Mouse (Mus musculus): ENCODE measurements around the gene Zbtb33. TPM values are rescaled to one million over a fixed set of nuclear protein-coding genes. Genes with fewer than 3 reads are reported as not detected.
A peak's percentile ranks its signal among the peaks of the same experiment; 100 is the strongest.
"Not testable (repeated sequence)": the region's sequence is repeated elsewhere in the genome, so short reads cannot be mapped to it uniquely, and the experiment has no call there.

Gene Zbtb33
- polyA plus RNA-seq (2012; rRNA removed), result 9.1 and 10.4 TPM in 2 replicates

DNA sequence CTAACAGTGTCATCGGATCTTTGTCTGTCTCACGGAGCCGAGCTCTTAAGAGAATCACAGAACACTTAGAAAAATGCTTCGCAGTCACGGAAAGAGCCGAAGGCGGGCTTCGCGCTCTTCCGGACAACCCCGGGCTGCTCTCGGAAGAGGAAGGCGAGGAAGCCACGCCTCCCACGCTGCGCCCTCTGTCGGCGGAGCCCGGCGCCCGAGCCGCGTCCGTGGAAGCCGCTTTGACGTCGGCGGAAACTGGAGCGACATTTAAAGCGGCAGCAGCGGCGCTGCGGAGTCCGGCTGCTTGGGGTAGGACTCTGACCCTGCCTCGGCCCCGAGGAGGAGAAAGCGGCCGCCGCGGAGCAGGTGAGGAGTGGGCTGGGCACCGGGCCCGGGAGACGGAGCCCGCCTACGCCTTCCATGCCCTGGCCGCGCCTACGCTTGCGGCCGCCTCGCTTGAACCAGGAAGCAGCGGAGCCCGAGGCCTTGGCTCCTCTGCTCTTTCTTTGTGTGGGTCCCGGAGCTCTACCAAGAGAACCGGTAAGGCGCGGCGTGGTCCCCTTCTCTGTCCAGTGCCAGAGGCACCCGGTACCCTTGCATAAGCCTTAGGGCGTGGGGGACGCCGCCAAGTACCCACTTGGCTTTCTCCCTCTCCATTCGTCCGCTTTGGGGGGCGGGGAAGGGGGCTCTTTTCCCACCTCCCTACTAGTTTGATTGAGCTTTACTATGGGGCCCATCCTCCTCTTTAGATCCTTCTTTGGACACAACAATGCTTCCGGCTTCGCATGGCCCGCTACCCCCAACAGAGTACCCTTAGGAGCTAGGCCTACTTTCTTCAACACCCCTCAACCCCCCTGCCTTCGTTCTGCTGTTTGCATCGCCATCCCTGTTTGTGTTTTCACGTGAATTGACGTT lies at the start of gene Zbtb33:
TSS of gene Zbtb33 (plus strand) at position 242 of the 906 bp plus-strand sequence.
- WGBS, result 1% methylated on average over 60 of the region's 72 CpGs
- Histone ChIP-seq H3K36me3 (ENCODE audit: control insufficient read depth, insufficient read depth, low read length) (no peaks in the 10 kb centered on the region), H3K27ac (ENCODE audit: control insufficient read depth, insufficient read depth, low read length) (peak within 1 kb of the TSS; percentile 29), H3K4me3 (ENCODE audit: control insufficient read depth, insufficient read depth, low read length) (peak within 1 kb of the TSS; percentile 93), H3K27me3 (ENCODE audit: control insufficient read depth, insufficient read depth, low read length) (no peaks in the 10 kb centered on the region), H3K4me1 (replicated peaks; ENCODE audit: control insufficient read depth, insufficient read depth, low read length) (no peaks in the 10 kb centered on the region; the same call in 1 of the 2 replicates)
- peak; percentile 88 for DNase-seq
- peak; percentile 86 for TF ChIP-seq CTCF (IDR thresholded peaks at IDR 0.05; ENCODE audit: borderline replicate concordance, control insufficient read depth, extremely low read depth, insufficient read depth, low read length, poor library complexity)
- peak; percentile 43; the same call in 1 of the 2 replicates for TF ChIP-seq POLR2A (IDR thresholded peaks at IDR 0.05; ENCODE audit: control insufficient read depth, extremely low read depth, insufficient read depth, low read length, poor library complexity)

DNA sequence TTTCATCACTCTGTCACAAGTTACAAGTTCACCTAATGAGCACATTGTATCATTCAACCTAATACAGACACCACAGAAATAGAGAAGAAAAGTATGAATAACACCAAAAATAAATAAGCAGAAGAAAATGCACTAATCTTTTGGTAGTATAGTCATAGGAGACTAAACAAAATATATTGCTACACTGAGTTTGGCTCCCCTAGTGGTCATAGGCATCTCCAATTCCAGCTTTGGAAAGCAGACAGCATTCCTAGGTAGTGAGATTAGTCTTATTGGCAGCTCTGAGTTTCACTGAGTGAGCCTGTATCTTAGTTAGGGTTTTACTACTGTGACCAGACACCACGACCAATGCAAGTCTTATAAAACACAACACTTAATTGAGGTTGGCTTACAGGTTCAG lies 30.5 kb upstream of the Zbtb33 start:
- H3K4me1 ChIP-seq (replicated peaks; ENCODE audit: control insufficient read depth, insufficient read depth, low read length), result no peaks in the 10 kb centered on the region
- TF ChIP-seq POLR2A (IDR thresholded peaks at IDR 0.05; ENCODE audit: control insufficient read depth, extremely low read depth, insufficient read depth, low read length, poor library complexity) (no peak), CTCF (IDR thresholded peaks at IDR 0.05; ENCODE audit: borderline replicate concordance, control insufficient read depth, extremely low read depth, insufficient read depth, low read length, poor library complexity) (no peak)
- 68% methylated on average over 1 of the region's 1 CpGs for WGBS
- H3K27ac ChIP-seq (ENCODE audit: control insufficient read depth, insufficient read depth, low read length), result no peak overlapping the region
- no peaks in the 10 kb centered on the region for H3K36me3 ChIP-seq (ENCODE audit: control insufficient read depth, insufficient read depth, low read length)
- no peaks in the 10 kb centered on the region for H3K27me3 ChIP-seq (ENCODE audit: control insufficient read depth, insufficient read depth, low read length)
- H3K4me3 ChIP-seq (ENCODE audit: control insufficient read depth, insufficient read depth, low read length), result no peak overlapping the region
- DNase-seq, result no peak

- Histone ChIP-seq H3K4me3 (ENCODE audit: control insufficient read depth, insufficient read depth, low read length) (no peak overlapping the region), H3K36me3 (ENCODE audit: control insufficient read depth, insufficient read depth, low read length) (no peaks in the 10 kb centered on the region)
- 88% methylated on average over 3 of the region's 3 CpGs for WGBS
Observed at GRCm38 (mm10) chrX:38165315-38165714, 24.3 kb upstream of the Zbtb33 start.

DNA sequence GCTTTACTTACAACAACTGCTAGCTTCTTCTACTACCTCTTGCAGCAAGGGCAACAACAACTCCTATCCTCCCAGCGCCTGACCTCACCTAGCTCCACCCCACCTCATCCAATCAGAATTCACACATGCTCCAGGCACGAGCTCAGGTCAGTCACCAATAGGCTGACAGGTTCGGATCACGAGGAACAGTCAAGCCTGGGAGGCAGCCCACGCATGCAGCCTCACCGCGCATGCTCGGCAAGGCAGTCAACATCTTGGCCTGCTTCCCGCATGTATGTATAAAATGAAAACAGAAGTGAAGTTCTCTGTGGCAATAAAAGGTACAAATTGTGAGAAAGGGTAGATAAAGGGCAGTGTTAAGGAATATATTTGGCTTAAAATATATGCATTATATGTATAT lies 23.5 kb upstream of the Zbtb33 start:
- Histone ChIP-seq H3K4me3 (ENCODE audit: control insufficient read depth, insufficient read depth, low read length) (no peak overlapping the region), H3K27me3 (ENCODE audit: control insufficient read depth, insufficient read depth, low read length) (no peaks in the 10 kb centered on the region), H3K27ac (ENCODE audit: control insufficient read depth, insufficient read depth, low read length) (no peak overlapping the region), H3K36me3 (ENCODE audit: control insufficient read depth, insufficient read depth, low read length) (no peaks in the 10 kb centered on the region), H3K4me1 (replicated peaks; ENCODE audit: control insufficient read depth, insufficient read depth, low read length) (no peaks in the 10 kb centered on the region)
- no peak for DNase-seq
- TF ChIP-seq CTCF (IDR thresholded peaks at IDR 0.05; ENCODE audit: borderline replicate concordance, control insufficient read depth, extremely low read depth, insufficient read depth, low read length, poor library complexity) (no peak), POLR2A (IDR thresholded peaks at IDR 0.05; ENCODE audit: control insufficient read depth, extremely low read depth, insufficient read depth, low read length, poor library complexity) (no peak)
- 83% methylated on average over 9 of the region's 9 CpGs for WGBS

More at GRCm38 (mm10) chrX:38165315-38165714, 24.3 kb upstream of the Zbtb33 start:
- DNase-seq, result no peak
- Histone ChIP-seq H3K4me1 (replicated peaks; ENCODE audit: control insufficient read depth, insufficient read depth, low read length) (no peaks in the 10 kb centered on the region), H3K27ac (ENCODE audit: control insufficient read depth, insufficient read depth, low read length) (no peak overlapping the region), H3K27me3 (ENCODE audit: control insufficient read depth, insufficient read depth, low read length) (no peaks in the 10 kb centered on the region)
- TF ChIP-seq POLR2A (IDR thresholded peaks at IDR 0.05; ENCODE audit: control insufficient read depth, extremely low read depth, insufficient read depth, low read length, poor library complexity) (no peak), CTCF (IDR thresholded peaks at IDR 0.05; ENCODE audit: borderline replicate concordance, control insufficient read depth, extremely low read depth, insufficient read depth, low read length, poor library complexity) (no peak)

- DNase-seq, result no peak
- 81% methylated on average over 4 of the region's 4 CpGs for WGBS
- no peak for TF ChIP-seq CTCF (IDR thresholded peaks at IDR 0.05; ENCODE audit: borderline replicate concordance, control insufficient read depth, extremely low read depth, insufficient read depth, low read length, poor library complexity)
- TF ChIP-seq POLR2A (IDR thresholded peaks at IDR 0.05; ENCODE audit: control insufficient read depth, extremely low read depth, insufficient read depth, low read length, poor library complexity), result no peak
- Histone ChIP-seq H3K36me3 (ENCODE audit: control insufficient read depth, insufficient read depth, low read length) (no peaks in the 10 kb centered on the region), H3K27ac (ENCODE audit: control insufficient read depth, insufficient read depth, low read length) (no peak overlapping the region), H3K27me3 (ENCODE audit: control insufficient read depth, insufficient read depth, low read length) (no peaks in the 10 kb centered on the region), H3K4me3 (ENCODE audit: control insufficient read depth, insufficient read depth, low read length) (no peak overlapping the region), H3K4me1 (replicated peaks; ENCODE audit: control insufficient read depth, insufficient read depth, low read length) (no peaks in the 10 kb centered on the region)
Observed at GRCm38 (mm10) chrX:38166592-38166991, 23.0 kb upstream of the Zbtb33 start.

GRCm38 (mm10) chrX:38179891-38180310 lies 9.7 kb upstream of the Zbtb33 start:
- H3K27ac ChIP-seq (ENCODE audit: control insufficient read depth, insufficient read depth, low read length); H3K27me3 ChIP-seq (ENCODE audit: control insufficient read depth, insufficient read depth, low read length); H3K4me3 ChIP-seq (ENCODE audit: control insufficient read depth, insufficient read depth, low read length); H3K36me3 ChIP-seq (ENCODE audit: control insufficient read depth, insufficient read depth, low read length); H3K4me1 ChIP-seq (replicated peaks; ENCODE audit: control insufficient read depth, insufficient read depth, low read length): not testable (repeated sequence)
- 31% methylated on average over 19 of the region's 19 CpGs for WGBS
- DNase-seq, result peak; percentile 42

Data from thymus, adult 2 months (tissue).